Mouse (Mus musculus) bone marrow macrophage, adult 2 months (primary cell): Measurements from ENCODE around the gene Erp27. TPM values are rescaled to one million over a fixed set of nuclear protein-coding genes. Genes with fewer than 3 reads are reported as not detected.

Experiments
- H3K27ac ChIP-seq: 2 replicates; pipeline ENCODE4 v1.5.1; 2012; ENCODE audit warnings: low read depth, low read length; ENCODE audit not compliant: insufficient read depth
- H3K4me1 ChIP-seq: 2 replicates; pipeline ENCODE4 v1.6.1; 2012; ENCODE audit warnings: low read length; ENCODE audit not compliant: control insufficient read depth, insufficient read depth
- H3K4me3 ChIP-seq: 2 replicates; pipeline ENCODE4 v1.5.1; 2012; ENCODE audit warnings: mild to moderate bottlenecking, low read length, moderate library complexity; ENCODE audit not compliant: insufficient read depth
- CTCF ChIP-seq: IDR thresholded peaks from 2 replicates; pipeline ENCODE4 v1.5.1; 2012; ENCODE audit warnings: low read depth, mild to moderate bottlenecking, low read length, moderate library complexity
- POLR2A ChIP-seq: IDR thresholded peaks from 2 replicates; pipeline ENCODE4 v1.6.1; 2012; ENCODE audit warnings: mild to moderate bottlenecking, low read depth, low read length, borderline replicate concordance
- polyA plus RNA-seq: library from polyadenylated mRNA; stranded (reverse); fragments of >200 nt; gene quantifications from 2 replicates; pipeline ENCODE4 v1.2.4, GENCODE M21; 2012; ENCODE audit not compliant: missing spikeins, insufficient read depth, insufficient read length

The Erp27 gene
- polyA plus RNA-seq, 1 experiment: not detected

- no peak for TF ChIP-seq POLR2A
- no peak for TF ChIP-seq CTCF
- Histone ChIP-seq H3K27ac (peak overlapping the region; percentile 96), H3K4me1 (peaks cover 35% of the 10 kb centered on the region), H3K4me3 (peak overlapping the region; percentile 65)
Observed at GRCm38 (mm10) chr6:136939326-136940187, 17.6 kb upstream of the Erp27 start.

GRCm38 (mm10) chr6:136938331-136939126 is 16.5 kb upstream of the Erp27 start:
- TF ChIP-seq CTCF (no peak), POLR2A (no peak)
- Histone ChIP-seq H3K4me3 (peak overlapping the region; percentile 65), H3K4me1 (peaks cover 32% of the 10 kb centered on the region), H3K27ac (peak overlapping the region; percentile 86)

- TF ChIP-seq POLR2A (no peak), CTCF (no peak)
- Histone ChIP-seq H3K27ac (no peak overlapping the region), H3K4me1 (peaks cover 25% of the 10 kb centered on the region), H3K4me3 (no peak overlapping the region)
Observed at GRCm38 (mm10) chr6:136937117-136937516, 15.1 kb upstream of the Erp27 start.

- peaks cover 33% of the 10 kb centered on the region for H3K4me1 ChIP-seq
- H3K27ac ChIP-seq: no peak overlapping the region
- H3K4me3 ChIP-seq: no peak overlapping the region
- TF ChIP-seq CTCF (no peak), POLR2A (no peak)
Observed at GRCm38 (mm10) chr6:136936361-136936760, 14.4 kb upstream of the Erp27 start.

- Histone ChIP-seq H3K4me3 (no peak overlapping the region), H3K4me1 (peaks cover 41% of the 10 kb centered on the region), H3K27ac (no peak overlapping the region)
- no peak for TF ChIP-seq POLR2A
- TF ChIP-seq CTCF: no peak
Observed at GRCm38 (mm10) chr6:136935233-136935632, 13.3 kb upstream of the Erp27 start.

- TF ChIP-seq CTCF: no peak
- no peak for TF ChIP-seq POLR2A
- H3K4me3 ChIP-seq: no peak overlapping the region
- peaks cover 41% of the 10 kb centered on the region for H3K4me1 ChIP-seq
- no peak overlapping the region for H3K27ac ChIP-seq
Observed at GRCm38 (mm10) chr6:136934068-136934467, 12.1 kb upstream of the Erp27 start.

GRCm38 (mm10) chr6:136931246-136931645 is 9.3 kb upstream of the Erp27 start:
- no peak overlapping the region for H3K4me3 ChIP-seq
- H3K27ac ChIP-seq: peak overlapping the region; percentile 32; the same call in 1 of the 2 replicates

GRCm38 (mm10) chr6:136930677-136931076 is 8.7 kb upstream of the Erp27 start:
- H3K27ac ChIP-seq: peak overlapping the region; percentile 32
- H3K4me3 ChIP-seq: no peak overlapping the region
- no peak for TF ChIP-seq CTCF
- peaks cover 33% of the 10 kb centered on the region for H3K4me1 ChIP-seq

More at GRCm38 (mm10) chr6:136931246-136931645, 9.3 kb upstream of the Erp27 start:
- H3K4me1 ChIP-seq: peaks cover 30% of the 10 kb centered on the region
- TF ChIP-seq POLR2A (no peak), CTCF (no peak)

GRCm38 (mm10) chr6:136927626-136928025 is 5.6 kb upstream of the Erp27 start:
- Histone ChIP-seq H3K4me1 (peaks cover 23% of the 10 kb centered on the region), H3K27ac (no peak overlapping the region), H3K4me3 (no peak overlapping the region)
- no peak for TF ChIP-seq CTCF
- no peak for TF ChIP-seq POLR2A

GRCm38 (mm10) chr6:136925049-136925448 is 3.1 kb upstream of the Erp27 start:
- H3K27ac ChIP-seq: peak overlapping the region; percentile 40
- peaks cover 5% of the 10 kb centered on the region for H3K4me1 ChIP-seq
- H3K4me3 ChIP-seq: no peak overlapping the region
- TF ChIP-seq POLR2A (no peak), CTCF (no peak)
